Mouse (Mus musculus): Measurements from ENCODE around the gene 1700003E16Rik. TPM values are rescaled to one million over a fixed set of nuclear protein-coding genes. Genes with fewer than 3 reads are reported as not detected.

Gene 1700003E16Rik
- polyA plus RNA-seq, 1 experiment from 2014 or later = 2.0 TPM

DNA sequence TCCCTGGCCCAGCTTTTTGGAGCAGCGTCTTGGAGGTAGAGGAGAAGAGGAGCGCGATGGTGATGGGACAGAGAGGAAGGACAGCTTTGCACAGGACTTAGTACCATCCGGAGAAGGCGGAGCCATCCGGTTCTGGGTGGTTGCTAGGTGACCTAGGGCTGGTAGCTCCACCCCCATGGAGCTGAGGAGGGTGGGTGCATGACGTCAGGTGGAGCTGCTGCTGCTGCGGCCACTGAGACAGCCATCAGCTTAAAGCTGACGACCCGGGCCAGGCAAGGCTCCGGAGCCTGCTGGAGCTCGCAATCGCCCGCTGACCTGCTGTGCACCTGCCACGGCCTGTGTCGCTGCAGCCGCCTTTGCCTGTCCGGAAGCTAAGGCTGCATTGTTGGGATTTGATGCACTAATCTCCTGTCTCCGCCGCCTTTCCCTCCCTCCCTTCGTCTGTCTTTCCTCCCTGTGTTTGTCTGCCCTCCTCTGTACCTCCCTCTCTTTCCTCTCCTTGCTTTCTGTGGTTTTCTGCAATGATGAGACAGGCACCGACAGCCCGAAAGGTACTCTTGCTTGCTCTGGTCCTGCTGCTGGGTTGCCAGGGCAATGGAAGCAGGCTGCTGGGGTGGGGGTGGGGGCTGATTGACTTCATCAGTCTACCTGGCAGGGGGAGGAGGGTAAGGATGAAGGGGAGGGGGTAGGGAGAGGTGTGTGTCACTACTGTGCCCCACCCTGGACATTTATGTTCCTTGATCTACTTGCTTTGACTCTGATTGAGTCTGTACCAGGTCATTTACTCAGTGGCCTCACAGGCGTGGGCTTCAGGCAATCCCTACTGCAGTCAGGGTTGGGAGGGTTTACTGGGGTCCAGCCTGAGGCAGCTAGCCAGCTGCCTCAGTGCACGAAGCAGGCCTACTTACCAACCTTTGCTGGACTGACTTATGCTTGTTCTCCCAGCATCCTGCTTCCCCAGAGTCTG, 30.0 kb downstream of the 1700003E16Rik start:
- peak overlapping the region; percentile 66 for H3K9ac ChIP-seq
- peak overlapping the region; percentile 58 for H3K4me2 ChIP-seq
- peaks cover 59% of the 10 kb centered on the region for H3K36me3 ChIP-seq
- no peaks in the 10 kb centered on the region for H3K27me3 ChIP-seq
- peaks cover 34% of the 10 kb centered on the region for H3K4me1 ChIP-seq
- ATAC-seq (ENCODE audit: insufficient number of reproducible peaks, insufficient read depth, low FRiP score, low TSS enrichment, low read depth) = peak; percentile 34; the same call in 1 of the 2 replicates
- H3K9me3 ChIP-seq = no peaks in the 10 kb centered on the region
- H3K27ac ChIP-seq = peak overlapping the region; percentile 80
- peak overlapping the region; percentile 34 for H3K4me3 ChIP-seq
- 7% methylated on average over 25 of the region's 25 CpGs for WGBS

DNA sequence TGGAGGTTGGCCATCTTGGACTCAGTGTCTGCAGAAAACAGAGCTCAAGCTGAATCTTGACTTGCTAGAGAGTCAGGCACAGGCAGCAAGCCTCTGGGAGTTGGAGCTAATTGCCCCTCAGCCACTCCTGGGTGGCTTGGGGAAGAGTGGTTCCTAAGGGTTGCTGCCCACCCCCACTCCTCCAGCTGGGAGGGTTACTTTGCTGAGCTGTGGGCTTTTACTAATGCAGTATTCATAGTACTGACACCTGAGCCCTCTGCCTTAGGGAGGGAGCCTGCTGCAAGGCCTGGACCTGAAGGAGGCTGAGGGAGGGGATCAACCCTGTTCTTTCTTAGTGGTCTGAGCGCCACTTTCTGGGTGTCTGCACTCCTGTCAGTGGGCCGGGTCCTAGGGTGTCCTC, 30.7 kb downstream of the 1700003E16Rik start:
- H3K4me1 ChIP-seq = peaks cover 36% of the 10 kb centered on the region
- 65% methylated on average over 2 of the region's 2 CpGs for WGBS

DNA sequence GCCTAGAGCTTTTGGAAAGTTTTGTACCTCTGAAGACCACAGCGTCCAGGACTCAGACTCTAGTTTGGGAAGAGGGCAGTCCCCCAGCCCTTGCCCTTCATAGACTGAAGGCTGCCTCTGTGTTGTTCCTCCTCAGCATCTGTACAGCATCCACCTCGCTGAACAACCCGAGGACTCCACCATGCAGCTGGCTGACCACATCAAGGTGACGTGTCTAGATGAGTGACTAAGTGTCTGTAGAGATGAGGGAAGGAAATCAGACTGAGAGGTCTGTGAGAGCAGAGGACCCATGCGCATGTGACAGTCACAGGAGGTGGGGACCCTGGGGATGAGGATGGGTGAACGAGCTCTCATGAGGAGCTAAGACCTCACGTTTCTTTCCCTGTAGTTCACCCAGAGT, 37.4 kb downstream of the 1700003E16Rik start:
- H3K4me3 ChIP-seq = no peak overlapping the region
- H3K27me3 ChIP-seq = no peaks in the 10 kb centered on the region
- no peak for ATAC-seq (ENCODE audit: insufficient number of reproducible peaks, insufficient read depth, low FRiP score, low TSS enrichment, low read depth)
- no peak overlapping the region for H3K27ac ChIP-seq
- H3K36me3 ChIP-seq = peaks cover 100% of the 10 kb centered on the region
- WGBS = 84% methylated on average over 7 of the region's 7 CpGs
- no peak overlapping the region for H3K4me2 ChIP-seq
- peaks cover 3% of the 10 kb centered on the region for H3K4me1 ChIP-seq
- no peaks in the 10 kb centered on the region for H3K9me3 ChIP-seq
- no peak overlapping the region for H3K9ac ChIP-seq

More for the DNA sequence above, 30.7 kb downstream of the 1700003E16Rik start:
- Histone ChIP-seq H3K36me3 (peaks cover 66% of the 10 kb centered on the region), H3K27me3 (no peaks in the 10 kb centered on the region), H3K9ac (peak overlapping the region; percentile 66; the same call in 1 of the 2 replicates), H3K4me3 (peak overlapping the region; percentile 34), H3K4me2 (peak overlapping the region; percentile 58), H3K27ac (peak overlapping the region; percentile 80), H3K9me3 (no peaks in the 10 kb centered on the region)
- 0 out of 2 replicates have a peak, but pooled peaks have one; percentile 15 for ATAC-seq (ENCODE audit: insufficient number of reproducible peaks, insufficient read depth, low FRiP score, low TSS enrichment, low read depth)

DNA sequence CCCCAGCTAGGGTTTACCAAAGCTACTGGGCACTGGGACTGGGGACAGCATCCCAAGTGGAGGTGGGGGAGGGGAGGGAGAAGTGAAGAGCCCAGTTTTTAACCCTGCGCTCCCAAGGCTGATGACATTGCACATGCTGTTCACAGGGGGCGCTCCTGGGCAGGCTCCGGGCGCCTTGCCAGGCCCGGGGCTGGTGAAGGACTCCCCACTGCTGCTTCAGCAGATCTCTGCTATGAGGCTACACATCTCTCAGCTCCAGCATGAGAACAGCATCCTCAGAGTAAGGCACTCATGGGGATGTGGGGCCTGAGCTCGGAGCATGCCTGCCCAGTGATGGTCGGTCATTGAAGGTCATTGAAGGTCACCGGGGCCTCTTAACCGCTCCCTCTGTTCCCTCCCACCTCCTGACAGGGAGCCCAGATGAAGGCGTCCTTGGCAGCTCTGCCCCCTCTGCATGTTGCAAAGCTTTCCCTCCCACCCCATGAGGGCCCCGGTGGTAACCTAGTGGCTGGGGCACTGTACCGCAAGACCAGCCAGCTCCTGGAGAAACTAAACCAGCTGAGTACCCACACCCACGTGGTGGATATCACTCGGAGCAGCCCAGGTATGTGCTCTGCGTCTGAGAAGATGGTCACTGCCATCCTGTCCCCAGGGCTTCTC, 41.3 kb downstream of the 1700003E16Rik start:
- H3K27ac ChIP-seq = 0 out of 2 replicates have a peak overlapping the region, but pooled peaks have one; percentile 22
- 47% methylated on average over 15 of the region's 15 CpGs for WGBS
- H3K4me2 ChIP-seq = no peak overlapping the region
- H3K4me1 ChIP-seq = no peaks in the 10 kb centered on the region; the same call in 1 of the 2 replicates
- H3K9ac ChIP-seq = 0 out of 2 replicates have a peak overlapping the region, but pooled peaks have one; percentile 21
- no peak for ATAC-seq (ENCODE audit: insufficient number of reproducible peaks, insufficient read depth, low FRiP score, low TSS enrichment, low read depth)
- H3K27me3 ChIP-seq = no peaks in the 10 kb centered on the region
- H3K36me3 ChIP-seq = peaks cover 86% of the 10 kb centered on the region
- H3K9me3 ChIP-seq = no peaks in the 10 kb centered on the region
- H3K4me3 ChIP-seq = no peak overlapping the region

DNA sequence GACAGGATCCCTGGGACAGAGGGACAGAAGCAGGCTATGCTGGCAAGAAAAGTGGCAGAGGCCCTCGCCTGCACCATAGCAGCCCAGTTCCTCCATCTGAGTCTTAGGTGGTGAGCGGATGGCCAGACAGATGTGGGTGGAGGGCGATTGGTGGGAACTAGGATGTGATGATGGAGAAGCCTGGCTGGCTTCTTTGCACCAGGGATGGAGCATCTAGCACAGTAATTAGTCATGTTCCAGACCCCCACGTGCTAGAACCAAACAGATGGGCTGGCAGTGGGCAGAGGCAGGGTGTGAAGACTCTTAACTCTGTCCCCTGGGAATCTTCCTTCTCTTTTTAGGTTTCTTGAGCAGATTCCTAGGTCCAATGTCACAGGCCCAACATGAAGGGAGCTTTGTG, 47.1 kb downstream of the 1700003E16Rik start:
- Histone ChIP-seq H3K9me3 (no peaks in the 10 kb centered on the region), H3K9ac (no peak overlapping the region), H3K36me3 (peaks cover 28% of the 10 kb centered on the region), H3K4me2 (no peak overlapping the region), H3K27ac (no peak overlapping the region), H3K4me1 (no peaks in the 10 kb centered on the region), H3K4me3 (no peak overlapping the region), H3K27me3 (no peaks in the 10 kb centered on the region)
- 84% methylated on average over 4 of the region's 4 CpGs for WGBS
- ATAC-seq (ENCODE audit: insufficient number of reproducible peaks, insufficient read depth, low FRiP score, low TSS enrichment, low read depth) = no peak

DNA sequence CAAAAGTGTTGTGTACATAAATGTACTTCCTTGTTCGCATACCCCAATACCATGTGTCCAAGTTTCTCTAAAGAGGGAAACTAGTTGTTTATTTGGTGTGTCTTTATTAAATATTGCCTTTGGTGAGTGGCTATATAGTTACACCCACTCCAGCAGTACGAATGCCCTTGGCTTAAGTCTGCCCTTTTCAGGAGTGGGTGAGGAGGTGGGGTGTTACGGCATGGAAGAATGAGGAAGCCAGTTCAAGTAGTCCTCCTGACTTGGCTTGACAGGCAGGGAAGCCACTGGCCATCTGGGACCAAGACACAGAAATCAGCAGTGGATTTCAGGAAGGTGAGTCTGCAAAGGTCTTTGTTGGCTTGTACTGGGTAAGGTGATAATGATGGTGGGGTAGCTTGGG, 49.6 kb downstream of the 1700003E16Rik start:
- 94% methylated on average over 3 of the region's 3 CpGs for WGBS
- H3K4me3 ChIP-seq = no peak overlapping the region
- H3K4me2 ChIP-seq = no peak overlapping the region
- ATAC-seq (ENCODE audit: insufficient number of reproducible peaks, insufficient read depth, low FRiP score, low TSS enrichment, low read depth) = no peak
- H3K9me3 ChIP-seq = no peaks in the 10 kb centered on the region
- H3K9ac ChIP-seq = no peak overlapping the region
- no peak overlapping the region for H3K27ac ChIP-seq
- H3K36me3 ChIP-seq = peaks cover 4% of the 10 kb centered on the region; the same call in 1 of the 2 replicates
- peaks cover 5% of the 10 kb centered on the region for H3K4me1 ChIP-seq
- no peaks in the 10 kb centered on the region for H3K27me3 ChIP-seq

DNA sequence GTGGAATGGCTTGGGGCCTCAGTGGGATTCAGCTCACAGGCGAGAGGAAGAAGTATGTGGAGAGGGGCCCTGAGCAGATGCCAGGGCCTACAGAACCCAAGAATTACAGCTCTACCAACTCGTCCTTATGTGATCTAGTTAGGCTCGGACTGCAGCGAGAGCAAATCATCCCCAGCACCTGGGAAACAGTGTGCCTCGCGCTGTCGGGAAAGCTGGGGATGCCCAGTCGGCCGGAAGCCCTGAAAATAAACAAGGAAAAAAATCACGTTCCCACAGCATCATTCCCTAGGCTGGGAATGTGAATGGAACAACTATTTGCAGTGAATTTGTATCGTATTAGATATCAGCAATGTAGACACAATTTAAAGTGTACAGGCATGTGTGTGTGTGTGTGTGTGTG, 50.1 kb downstream of the 1700003E16Rik start:
- no peak for ATAC-seq (ENCODE audit: insufficient number of reproducible peaks, insufficient read depth, low FRiP score, low TSS enrichment, low read depth)
- H3K9me3 ChIP-seq = no peaks in the 10 kb centered on the region
- no peak overlapping the region for H3K27ac ChIP-seq
- H3K4me2 ChIP-seq = no peak overlapping the region
- no peak overlapping the region for H3K9ac ChIP-seq
- no peaks in the 10 kb centered on the region for H3K36me3 ChIP-seq
- peaks cover 6% of the 10 kb centered on the region for H3K4me1 ChIP-seq
- no peak overlapping the region for H3K4me3 ChIP-seq
- WGBS = 75% methylated on average over 11 of the region's 11 CpGs
- H3K27me3 ChIP-seq = no peaks in the 10 kb centered on the region

DNA sequence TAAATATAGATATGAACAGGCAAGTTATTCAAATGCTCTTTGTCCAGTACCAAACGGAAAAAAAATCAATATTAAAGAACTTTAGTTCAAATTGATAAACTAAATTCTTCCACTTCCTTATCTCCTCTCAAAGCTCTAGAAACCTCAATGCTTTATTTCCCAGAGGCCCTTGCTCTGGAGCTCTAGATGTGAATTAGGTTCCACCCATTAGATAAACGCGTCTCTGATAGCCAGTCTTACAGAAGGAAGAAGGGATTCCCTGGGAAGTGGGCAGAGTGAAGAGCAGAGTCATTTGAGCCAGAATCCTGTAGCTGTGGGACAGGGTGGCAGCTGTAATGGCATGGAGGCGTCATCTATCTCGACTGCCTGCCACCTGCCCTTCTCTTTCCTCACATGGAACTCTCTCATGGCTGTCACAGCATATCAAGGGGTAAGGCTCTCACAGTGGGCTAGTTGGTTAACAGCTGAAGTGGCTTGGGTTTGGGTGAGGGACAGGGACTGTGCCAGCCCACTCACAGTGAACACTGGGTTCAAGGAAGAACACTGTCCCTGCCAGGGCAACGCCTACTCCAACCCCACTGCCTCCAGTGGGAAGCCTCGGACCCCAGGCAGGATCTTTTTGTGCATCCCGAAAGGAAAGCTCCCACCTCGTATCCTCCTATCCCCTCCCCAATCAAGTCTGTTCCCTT, 51.3 kb downstream of the 1700003E16Rik start:
- 70% methylated on average over 9 of the region's 9 CpGs for WGBS
- no peaks in the 10 kb centered on the region for H3K36me3 ChIP-seq
- H3K27ac ChIP-seq = no peak overlapping the region
- peaks cover 12% of the 10 kb centered on the region for H3K4me1 ChIP-seq
- no peaks in the 10 kb centered on the region for H3K27me3 ChIP-seq
- no peak overlapping the region for H3K9ac ChIP-seq
- H3K4me3 ChIP-seq = no peak overlapping the region
- ATAC-seq (ENCODE audit: insufficient number of reproducible peaks, insufficient read depth, low FRiP score, low TSS enrichment, low read depth) = no peak
- H3K9me3 ChIP-seq = no peaks in the 10 kb centered on the region
- no peak overlapping the region for H3K4me2 ChIP-seq

DNA sequence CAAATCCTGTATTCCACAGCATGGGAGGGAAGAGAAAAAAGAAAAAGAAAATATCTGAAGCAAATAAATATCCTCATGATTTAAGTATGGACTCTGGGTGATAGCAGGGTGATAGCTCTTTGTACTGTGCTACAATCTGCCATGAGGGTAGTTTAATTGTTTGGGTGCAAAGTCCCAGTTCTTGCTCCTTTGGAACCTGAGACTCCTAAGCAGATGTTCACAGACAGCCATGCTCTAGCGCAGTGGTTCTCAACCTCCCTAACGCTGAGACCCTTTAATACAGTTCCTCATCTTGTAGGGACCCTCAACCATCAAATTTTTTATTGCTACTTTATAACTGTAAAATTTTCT, 51.8 kb downstream of the 1700003E16Rik start:
- Histone ChIP-seq H3K27ac (no peak overlapping the region), H3K36me3 (no peaks in the 10 kb centered on the region), H3K9ac (no peak overlapping the region), H3K9me3 (no peaks in the 10 kb centered on the region), H3K4me2 (no peak overlapping the region), H3K4me3 (no peak overlapping the region), H3K4me1 (peaks cover 12% of the 10 kb centered on the region), H3K27me3 (no peaks in the 10 kb centered on the region)
- 78% methylated on average over 2 of the region's 2 CpGs for WGBS
- ATAC-seq (ENCODE audit: insufficient number of reproducible peaks, insufficient read depth, low FRiP score, low TSS enrichment, low read depth) = no peak

DNA sequence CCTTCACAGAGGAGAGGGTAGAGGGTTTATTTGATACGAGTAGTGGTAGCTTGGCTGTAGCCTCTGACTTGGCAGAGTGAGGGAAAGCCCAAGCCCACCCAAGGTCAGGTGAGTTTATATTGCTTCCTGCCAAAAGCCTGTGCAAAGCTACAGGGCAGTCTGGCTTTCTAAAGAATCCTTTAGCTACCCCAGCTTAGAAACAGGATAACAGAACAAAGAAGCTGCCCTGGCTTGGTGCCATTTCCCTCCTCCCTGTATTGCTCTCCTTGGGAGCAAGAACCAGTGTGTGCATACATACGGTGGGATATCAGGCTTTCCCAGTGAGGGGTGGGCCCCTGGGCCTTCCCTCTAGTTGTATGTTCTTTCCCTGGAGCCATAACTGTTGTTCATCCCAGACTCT, 54.3 kb downstream of the 1700003E16Rik start:
- Histone ChIP-seq H3K9ac (no peak overlapping the region), H3K36me3 (no peaks in the 10 kb centered on the region), H3K4me3 (no peak overlapping the region), H3K4me1 (peaks cover 17% of the 10 kb centered on the region), H3K27me3 (no peaks in the 10 kb centered on the region), H3K4me2 (no peak overlapping the region), H3K9me3 (no peaks in the 10 kb centered on the region), H3K27ac (no peak overlapping the region)
- 30% methylated on average over 2 of the region's 2 CpGs for WGBS
- no peak for ATAC-seq (ENCODE audit: insufficient number of reproducible peaks, insufficient read depth, low FRiP score, low TSS enrichment, low read depth)

DNA sequence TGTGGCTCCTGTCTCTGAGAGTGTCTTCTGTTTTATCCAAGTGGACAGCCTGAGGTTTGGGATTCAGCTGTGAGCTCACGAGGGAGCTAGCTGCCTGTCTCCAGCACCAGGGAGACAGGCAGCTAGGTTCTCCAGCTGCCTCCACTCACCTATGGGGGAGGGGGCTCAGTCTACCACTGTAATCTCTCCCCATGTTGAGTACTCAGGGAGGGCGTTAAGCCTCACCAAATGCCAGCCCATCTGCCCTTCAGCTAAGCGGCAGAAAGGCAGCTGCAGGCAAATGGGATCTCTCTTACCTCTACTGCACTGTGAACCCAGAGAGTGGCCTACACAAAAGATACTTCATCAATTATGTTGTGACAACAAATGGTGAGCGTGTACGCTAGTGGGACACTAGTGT, 55.3 kb downstream of the 1700003E16Rik start:
- WGBS = 25% methylated on average over 5 of the region's 5 CpGs
- H3K9me3 ChIP-seq = no peaks in the 10 kb centered on the region
- no peak overlapping the region for H3K27ac ChIP-seq
- no peak for ATAC-seq (ENCODE audit: insufficient number of reproducible peaks, insufficient read depth, low FRiP score, low TSS enrichment, low read depth)
- no peak overlapping the region for H3K4me2 ChIP-seq
- 0 out of 2 replicates have a peak overlapping the region, but pooled peaks have one; percentile 32 for H3K9ac ChIP-seq
- peaks cover 19% of the 10 kb centered on the region for H3K4me1 ChIP-seq
- H3K27me3 ChIP-seq = no peaks in the 10 kb centered on the region
- no peak overlapping the region for H3K4me3 ChIP-seq
- H3K36me3 ChIP-seq = no peaks in the 10 kb centered on the region
